Mouse (Mus musculus) gastrocnemius, postnatal 25 days (tissue): Measurements from ENCODE around the gene Olfr547. TPM values are rescaled to one million over a fixed set of nuclear protein-coding genes. Genes with fewer than 3 reads are reported as not detected.

Experiments used
- DNase-seq: peaks from one replicate; pipeline ENCODE4 v3.0.0; 2022
- total RNA-seq, 2 experiments: library from RNA; stranded (reverse); gene quantifications; 1 replicate in 1 of 2; 2 replicates in 1 of 2; pipeline ENCODE4 v1.2.3; 2021

Gene Olfr547
- total RNA-seq, 2 experiments from 2014 or later = not detected

- no peak for DNase-seq
Measured at GRCm38 (mm10) chr7:102566219-102566618, 31.7 kb downstream of the Olfr547 start.

DNA sequence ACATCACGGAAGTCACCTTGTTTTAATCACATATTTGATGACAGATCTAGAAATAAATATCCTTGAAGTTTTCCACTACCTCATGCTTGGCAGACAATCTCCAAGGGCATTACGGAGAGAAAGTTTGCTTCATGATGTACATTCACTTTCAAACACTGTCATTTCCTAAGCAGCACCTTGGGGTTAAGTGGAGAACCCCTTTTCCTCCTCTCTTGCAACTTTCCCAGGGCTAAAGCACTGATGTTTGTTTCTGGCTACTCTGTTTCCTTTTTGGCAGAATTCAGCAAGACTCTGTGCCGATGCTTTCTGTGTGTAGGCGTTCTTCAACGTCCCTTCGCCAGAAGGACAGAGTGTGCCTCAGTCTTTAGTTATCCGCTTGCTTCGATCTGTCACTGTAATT lies 36.6 kb downstream of the Olfr547 start, which contains the start of gene Olfr550:
Gene Olfr550, plus strand, starts transcription at position 301 of the 400 bp plus-strand sequence.
- DNase-seq = no peak

GRCm38 (mm10) chr7:102573174-102573830 lies 38.8 kb downstream of the Olfr547 start:
- no peak for DNase-seq

GRCm38 (mm10) chr7:102575998-102576397 lies 41.4 kb downstream of the Olfr547 start:
- no peak for DNase-seq

Other genes starting within 250 kb of the Olfr547 start
- gene Rrm1, start 93.1 kb upstream of the Olfr547 start, total RNA-seq = 10 to 100 TPM; 12.1 to 12.6 TPM
- gene Olfr543, start 53.1 kb upstream of the Olfr547 start, total RNA-seq = not detected
- not detected for gene Olfr544, start 46.4 kb upstream of the Olfr547 start, total RNA-seq
- gene Olfr545, start 35.2 kb upstream of the Olfr547 start, total RNA-seq = not detected
- gene Olfr548-ps1, start 6.1 kb downstream of the Olfr547 start, total RNA-seq = not detected
- gene Olfr549, start 15.1 kb downstream of the Olfr547 start, total RNA-seq = not detected
- 1 to 10 TPM; 2.8 to 3.8 TPM for gene Trim21, start 30.7 kb downstream of the Olfr547 start, total RNA-seq
- under 1 TPM in 1 of 2 experiments, not detected in 1; 0.16 TPM for gene Olfr550, start 36.7 kb downstream of the Olfr547 start, total RNA-seq
- gene Olfr551, start 57.1 kb downstream of the Olfr547 start, total RNA-seq = not detected
- gene Olfr552, start 63.0 kb downstream of the Olfr547 start, total RNA-seq = under 1 TPM; 0.10 to 0.11 TPM
- not detected for gene Olfr553, start 83.5 kb downstream of the Olfr547 start, total RNA-seq
- gene Olfr554, start 103.7 kb downstream of the Olfr547 start, total RNA-seq = not detected
- gene Olfr555, start 124.1 kb downstream of the Olfr547 start, total RNA-seq = not detected
- not detected for gene Olfr556, start 130.2 kb downstream of the Olfr547 start, total RNA-seq
- 1 to 10 TPM; 4.0 to 4.1 TPM for gene Trim68, start 152.6 kb downstream of the Olfr547 start, total RNA-seq
- gene Olfr557, start 161.2 kb downstream of the Olfr547 start, total RNA-seq = not detected
- 1 to 10 TPM; 1.4 to 1.8 TPM for gene Olfr558, start 167.5 kb downstream of the Olfr547 start, total RNA-seq
- gene Olfr33, start 184.3 kb downstream of the Olfr547 start, total RNA-seq = under 1 TPM in 1 of 2 experiments, not detected in 1; 0.31 TPM
- not detected for gene Olfr559, start 192.7 kb downstream of the Olfr547 start, total RNA-seq
- gene Olfr560, start 224.6 kb downstream of the Olfr547 start, total RNA-seq = not detected
- gene Olfr78, start 224.7 kb downstream of the Olfr547 start, total RNA-seq = under 1 TPM; 0.31 to 0.56 TPM
- gene Olfr561, start 236.5 kb downstream of the Olfr547 start, total RNA-seq = not detected